Mouse (Mus musculus): ENCODE data around the gene Tsen15. TPM values are rescaled to one million over a fixed set of nuclear protein-coding genes. Genes with fewer than 3 reads are reported as not detected.

The Tsen15 gene
- 54.4 and 69.8 TPM in 2 replicates for polyA plus RNA-seq (2016; fragmentation: Nextera tagmentation; extraction: Ambion mirVana)

GRCm38 (mm10) chr1:152386188-152386835 is at the start of gene Tsen15:
Gene Tsen15, minus strand, starts transcription at chr1:152386688.
- peak within 1 kb of the TSS; percentile 86 for H3K4me3 ChIP-seq
- peaks cover 7% of the 10 kb centered on the region for H3K36me3 ChIP-seq
- WGBS = under 1% methylated on average over 57 of the region's 57 CpGs
- H3K27ac ChIP-seq (replicated peaks) = peak within 1 kb of the TSS; percentile 86
- H3K9me3 ChIP-seq (replicated peaks) = no peaks in the 10 kb centered on the region
- no peaks in the 10 kb centered on the region for H3K27me3 ChIP-seq (ENCODE audit: low read depth, poor library complexity, severe bottlenecking)
- peak; percentile 76 for DNase-seq (ENCODE audit: low spot score)
- H3K4me1 ChIP-seq = peaks cover 10% of the 10 kb centered on the region

DNA sequence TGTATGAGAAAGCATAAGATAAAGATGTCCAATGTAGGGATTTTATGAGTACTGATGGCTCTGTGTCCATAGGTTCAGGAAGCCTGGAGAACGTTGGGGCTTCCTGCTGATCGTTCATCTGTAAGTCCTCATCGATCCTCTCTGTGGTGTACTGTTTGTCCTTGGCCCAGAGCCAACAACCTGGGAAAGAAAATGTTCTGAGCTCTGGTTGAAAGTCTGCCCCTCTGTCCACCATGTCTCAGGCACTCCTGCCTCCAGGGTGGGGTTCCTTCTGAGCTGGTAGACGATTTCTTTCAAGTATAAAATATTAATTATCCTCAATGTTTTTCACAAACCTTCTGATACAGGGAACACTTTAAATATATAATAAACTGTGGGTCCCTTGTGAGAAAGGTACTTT is 47.7 kb upstream of the Tsen15 start:
- 96% methylated on average over 4 of the region's 4 CpGs for WGBS
- H3K27ac ChIP-seq (replicated peaks) = no peak overlapping the region

DNA sequence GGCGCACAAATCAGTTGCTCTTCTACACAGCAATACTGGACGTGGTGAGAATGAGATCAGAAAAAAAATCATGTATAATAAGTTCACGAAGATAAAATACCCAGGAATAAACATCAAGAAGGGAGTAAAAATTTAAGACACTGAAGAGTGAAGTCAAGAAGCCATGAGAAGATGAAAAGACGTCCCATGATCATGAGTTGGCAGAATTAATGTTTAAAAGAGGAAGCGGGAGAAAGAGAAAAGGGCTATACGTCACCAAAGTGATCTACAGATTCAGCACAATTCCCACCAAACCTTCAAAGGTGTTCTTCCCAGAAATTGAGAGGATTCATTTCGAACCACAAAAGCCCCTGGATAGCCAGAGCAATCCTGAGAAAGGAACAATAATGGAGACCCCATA is 43.3 kb upstream of the Tsen15 start:
- H3K9me3 ChIP-seq (replicated peaks) = no peaks in the 10 kb centered on the region
- 91% methylated on average over 7 of the region's 7 CpGs for WGBS
- H3K27me3 ChIP-seq (ENCODE audit: low read depth, poor library complexity, severe bottlenecking) = no peaks in the 10 kb centered on the region
- DNase-seq (ENCODE audit: low spot score) = no peak
- H3K4me1 ChIP-seq = peaks cover 6% of the 10 kb centered on the region; the same call in 1 of the 2 replicates
- no peak overlapping the region for H3K27ac ChIP-seq (replicated peaks)
- H3K36me3 ChIP-seq = no peaks in the 10 kb centered on the region
- H3K4me3 ChIP-seq = no peak overlapping the region

More for the DNA sequence above, 47.7 kb upstream of the Tsen15 start:
- DNase-seq (ENCODE audit: low spot score) = no peak
- H3K4me3 ChIP-seq = no peak overlapping the region
- H3K36me3 ChIP-seq = no peaks in the 10 kb centered on the region
- no peaks in the 10 kb centered on the region for H3K27me3 ChIP-seq (ENCODE audit: low read depth, poor library complexity, severe bottlenecking)
- H3K4me1 ChIP-seq = no peaks in the 10 kb centered on the region
- no peaks in the 10 kb centered on the region for H3K9me3 ChIP-seq (replicated peaks)

GRCm38 (mm10) chr1:152427912-152428581 is 41.6 kb upstream of the Tsen15 start:
- no peaks in the 10 kb centered on the region for H3K27me3 ChIP-seq (ENCODE audit: low read depth, poor library complexity, severe bottlenecking)
- DNase-seq (ENCODE audit: low spot score) = no peak

DNA sequence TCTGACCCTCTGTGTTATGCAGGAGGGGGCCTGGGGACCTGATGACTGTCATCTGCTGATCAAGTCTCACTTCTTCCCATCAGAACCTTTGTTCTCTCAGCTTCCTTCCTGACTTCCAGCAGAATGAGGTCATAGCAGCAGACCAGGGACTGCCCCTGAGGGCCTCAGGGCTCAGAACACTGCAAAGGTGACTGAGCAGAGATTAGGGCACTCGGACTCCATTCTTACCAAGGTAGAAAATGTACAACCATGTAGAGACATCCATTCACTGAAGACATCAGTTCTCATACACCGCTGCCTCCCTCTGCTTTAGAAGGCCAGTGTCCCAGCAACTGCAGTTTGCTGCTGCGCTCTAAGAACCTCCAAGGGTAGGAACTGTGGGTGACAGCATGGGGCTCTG is 36.6 kb upstream of the Tsen15 start:
- Histone ChIP-seq H3K9me3 (replicated peaks) (no peaks in the 10 kb centered on the region), H3K4me1 (peaks cover under 1% of the 10 kb centered on the region; the same call in 1 of the 2 replicates), H3K36me3 (no peaks in the 10 kb centered on the region), H3K4me3 (no peak overlapping the region), H3K27ac (replicated peaks) (no peak overlapping the region), H3K27me3 (ENCODE audit: low read depth, poor library complexity, severe bottlenecking) (no peaks in the 10 kb centered on the region)
- WGBS = 87% methylated on average over 3 of the region's 3 CpGs
- DNase-seq (ENCODE audit: low spot score) = no peak

More at GRCm38 (mm10) chr1:152427912-152428581, 41.6 kb upstream of the Tsen15 start:
- Histone ChIP-seq H3K4me1 (peaks cover 6% of the 10 kb centered on the region; the same call in 1 of the 2 replicates), H3K9me3 (replicated peaks) (no peaks in the 10 kb centered on the region), H3K36me3 (no peaks in the 10 kb centered on the region), H3K4me3 (no peak overlapping the region), H3K27ac (replicated peaks) (no peak overlapping the region)
- 75% methylated on average over 12 of the region's 12 CpGs for WGBS

DNA sequence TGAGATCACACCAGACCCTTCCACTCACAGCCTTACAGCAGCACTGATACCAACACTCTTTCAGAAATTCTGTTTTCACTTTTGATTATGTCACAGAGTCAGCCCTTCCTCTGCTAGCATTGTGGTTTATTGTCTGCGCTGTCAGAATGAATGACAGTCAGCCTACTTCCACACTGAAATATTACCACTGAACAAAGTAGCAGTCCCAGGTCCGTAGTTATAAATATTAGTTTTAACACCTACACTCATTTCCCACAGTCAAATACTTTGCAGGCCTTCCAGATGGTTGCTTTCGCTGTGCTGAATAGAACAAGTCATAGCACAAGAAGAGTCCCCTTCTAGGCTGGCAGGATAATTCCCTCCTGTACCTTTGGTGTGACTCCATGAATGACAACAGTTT is 35.8 kb upstream of the Tsen15 start:
- no peaks in the 10 kb centered on the region for H3K36me3 ChIP-seq
- no peaks in the 10 kb centered on the region for H3K27me3 ChIP-seq (ENCODE audit: low read depth, poor library complexity, severe bottlenecking)
- H3K9me3 ChIP-seq (replicated peaks) = no peaks in the 10 kb centered on the region
- WGBS = 93% methylated on average over 3 of the region's 3 CpGs
- no peak overlapping the region for H3K4me3 ChIP-seq
- no peak overlapping the region for H3K27ac ChIP-seq (replicated peaks)
- no peak for DNase-seq (ENCODE audit: low spot score)
- peaks cover 6% of the 10 kb centered on the region; the same call in 1 of the 2 replicates for H3K4me1 ChIP-seq

DNA sequence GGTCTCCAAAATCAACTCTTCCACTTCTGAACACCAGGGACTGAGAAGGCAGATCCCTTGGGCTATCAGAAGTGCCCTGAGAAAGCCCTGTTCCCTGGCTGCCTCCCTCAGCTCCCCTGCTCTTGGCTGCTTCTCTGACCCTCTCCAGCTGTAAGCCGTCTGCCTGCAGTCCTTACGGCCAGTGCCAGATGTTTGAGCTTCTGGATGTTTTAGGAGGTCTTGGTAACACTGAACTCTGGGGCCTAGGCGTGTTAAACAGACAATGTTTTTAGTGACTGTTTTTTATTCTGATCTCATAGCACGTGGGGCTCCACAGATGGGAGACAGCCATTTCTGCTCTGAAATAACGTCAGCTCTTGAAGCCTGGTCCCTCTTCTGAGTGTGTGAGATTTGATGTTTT is 31.1 kb upstream of the Tsen15 start:
- Histone ChIP-seq H3K9me3 (replicated peaks) (no peaks in the 10 kb centered on the region; the same call in 1 of the 2 replicates), H3K27me3 (ENCODE audit: low read depth, poor library complexity, severe bottlenecking) (no peaks in the 10 kb centered on the region), H3K27ac (replicated peaks) (no peak overlapping the region), H3K4me3 (no peak overlapping the region), H3K36me3 (no peaks in the 10 kb centered on the region), H3K4me1 (peaks cover 12% of the 10 kb centered on the region)
- no peak for DNase-seq (ENCODE audit: low spot score)
- 52% methylated on average over 5 of the region's 5 CpGs for WGBS

DNA sequence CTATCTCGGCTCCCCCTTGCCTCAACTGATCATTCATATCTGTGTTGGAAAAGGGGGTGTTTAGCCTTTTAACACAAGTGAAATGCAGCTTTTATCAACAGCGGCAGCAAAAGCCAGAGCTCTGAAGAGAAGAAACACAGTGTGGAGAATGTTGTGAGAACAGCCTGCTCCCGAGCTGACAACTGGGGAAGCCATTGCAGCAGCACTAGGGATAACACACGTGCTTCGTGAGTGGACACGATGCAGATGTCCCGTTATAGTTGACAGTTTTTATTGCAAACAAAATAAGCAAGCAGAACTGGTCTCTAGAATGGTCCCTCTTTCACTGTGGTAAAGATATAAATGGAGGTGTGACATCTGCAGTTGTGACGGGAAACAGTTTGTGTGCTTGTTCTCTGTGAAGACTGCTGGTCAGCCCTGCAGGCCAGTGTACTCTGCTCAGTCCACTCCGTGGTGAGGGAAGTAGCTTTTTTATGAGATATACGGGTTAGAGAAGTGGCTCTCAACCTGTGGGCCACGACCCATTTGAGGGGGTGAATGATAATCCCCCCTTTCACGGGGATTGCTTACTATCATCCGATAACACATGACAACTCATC is 29.9 kb upstream of the Tsen15 start:
- H3K4me3 ChIP-seq = no peak overlapping the region
- H3K4me1 ChIP-seq = peaks cover 12% of the 10 kb centered on the region
- H3K9me3 ChIP-seq (replicated peaks) = peaks cover 6% of the 10 kb centered on the region
- 89% methylated on average over 13 of the region's 13 CpGs for WGBS
- H3K27ac ChIP-seq (replicated peaks) = no peak overlapping the region
- H3K36me3 ChIP-seq = no peaks in the 10 kb centered on the region
- H3K27me3 ChIP-seq (ENCODE audit: low read depth, poor library complexity, severe bottlenecking) = no peaks in the 10 kb centered on the region
- DNase-seq (ENCODE audit: low spot score) = no peak

DNA sequence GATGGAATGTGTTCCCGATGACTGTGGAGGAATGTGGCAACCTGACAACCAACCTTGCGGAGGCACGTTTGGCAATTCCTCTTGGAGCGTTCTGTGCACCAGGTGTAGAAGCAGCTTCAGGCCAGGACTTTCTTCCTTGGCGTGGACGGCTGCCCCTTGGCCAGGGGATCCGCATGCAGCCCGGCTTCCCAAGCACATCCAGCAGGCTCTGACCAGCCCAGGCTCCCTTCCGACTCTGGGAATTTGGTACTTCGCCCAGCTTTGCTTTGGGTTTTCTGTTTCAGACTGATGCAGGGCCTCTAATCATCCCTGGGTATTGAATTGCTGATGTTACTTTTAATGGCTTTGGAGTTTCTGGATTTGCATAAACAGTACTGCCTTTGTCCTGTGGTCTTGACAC is 28.0 kb upstream of the Tsen15 start:
- DNase-seq (ENCODE audit: low spot score) = no peak

DNA sequence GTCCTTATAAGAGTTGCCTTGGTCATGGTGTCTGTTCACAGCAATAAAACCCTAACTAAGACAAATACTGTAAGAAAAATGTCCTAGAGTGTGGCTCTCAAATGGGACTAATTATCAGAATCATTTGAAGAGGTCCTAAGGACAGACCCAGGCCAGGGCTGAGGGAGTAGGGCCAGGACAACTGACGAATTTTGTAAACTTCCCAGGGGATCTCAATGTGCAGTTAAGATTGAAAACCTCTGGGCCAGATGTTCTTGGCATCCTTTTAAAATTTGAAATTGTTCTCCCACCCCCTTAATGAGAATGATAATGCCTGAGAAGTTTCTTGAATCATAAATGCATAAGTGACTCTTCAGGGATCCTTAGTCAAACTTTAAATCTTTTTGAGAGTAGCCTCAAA is 27.5 kb upstream of the Tsen15 start:
- Histone ChIP-seq H3K27me3 (ENCODE audit: low read depth, poor library complexity, severe bottlenecking) (no peaks in the 10 kb centered on the region), H3K27ac (replicated peaks) (no peak overlapping the region), H3K36me3 (no peaks in the 10 kb centered on the region), H3K4me1 (peaks cover 12% of the 10 kb centered on the region), H3K9me3 (replicated peaks) (peaks cover 6% of the 10 kb centered on the region), H3K4me3 (no peak overlapping the region)
- WGBS = 81% methylated on average over 1 of the region's 1 CpGs
- no peak for DNase-seq (ENCODE audit: low spot score)

More for the DNA sequence above, 28.0 kb upstream of the Tsen15 start:
- Histone ChIP-seq H3K27me3 (ENCODE audit: low read depth, poor library complexity, severe bottlenecking) (no peaks in the 10 kb centered on the region), H3K9me3 (replicated peaks) (peaks cover 6% of the 10 kb centered on the region), H3K4me3 (no peak overlapping the region), H3K36me3 (no peaks in the 10 kb centered on the region), H3K27ac (replicated peaks) (no peak overlapping the region), H3K4me1 (peaks cover 12% of the 10 kb centered on the region)
- whole genome bisulfite sequencing = 86% methylated on average over 10 of the region's 10 CpGs

- 95% methylated on average over 2 of the region's 2 CpGs for WGBS
- DNase-seq (ENCODE audit: low spot score) = no peak
- no peak overlapping the region for H3K27ac ChIP-seq (replicated peaks)
- H3K27me3 ChIP-seq (ENCODE audit: low read depth, poor library complexity, severe bottlenecking) = no peaks in the 10 kb centered on the region
- H3K36me3 ChIP-seq = no peaks in the 10 kb centered on the region
- H3K9me3 ChIP-seq (replicated peaks) = peaks cover 6% of the 10 kb centered on the region
- H3K4me3 ChIP-seq = no peak overlapping the region
- H3K4me1 ChIP-seq = peaks cover 12% of the 10 kb centered on the region
These were observed 26.6 kb upstream of the Tsen15 start for GRCm38 (mm10) chr1:152413116-152413515.

DNA sequence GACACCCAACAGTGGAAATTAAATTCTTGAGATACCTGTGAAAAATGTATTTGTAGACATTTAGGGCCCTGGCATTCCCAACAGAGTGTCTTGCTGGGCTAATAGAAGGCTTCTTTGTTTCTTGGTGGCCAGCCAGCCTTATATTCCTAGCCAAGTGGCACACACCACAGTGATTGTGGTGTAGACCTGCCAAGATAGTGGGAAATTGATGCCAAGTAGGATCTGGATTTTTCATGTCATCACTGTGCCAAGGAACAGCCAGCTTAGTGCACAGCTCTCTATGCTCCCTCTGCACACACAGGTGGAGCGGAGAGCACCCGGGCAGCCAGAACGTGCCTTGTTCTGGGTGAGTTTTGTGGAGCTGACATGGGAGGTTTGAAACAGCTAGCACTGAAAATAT is 24.2 kb upstream of the Tsen15 start:
- no peak for DNase-seq (ENCODE audit: low spot score)
- no peaks in the 10 kb centered on the region for H3K36me3 ChIP-seq
- 91% methylated on average over 3 of the region's 3 CpGs for WGBS

DNA sequence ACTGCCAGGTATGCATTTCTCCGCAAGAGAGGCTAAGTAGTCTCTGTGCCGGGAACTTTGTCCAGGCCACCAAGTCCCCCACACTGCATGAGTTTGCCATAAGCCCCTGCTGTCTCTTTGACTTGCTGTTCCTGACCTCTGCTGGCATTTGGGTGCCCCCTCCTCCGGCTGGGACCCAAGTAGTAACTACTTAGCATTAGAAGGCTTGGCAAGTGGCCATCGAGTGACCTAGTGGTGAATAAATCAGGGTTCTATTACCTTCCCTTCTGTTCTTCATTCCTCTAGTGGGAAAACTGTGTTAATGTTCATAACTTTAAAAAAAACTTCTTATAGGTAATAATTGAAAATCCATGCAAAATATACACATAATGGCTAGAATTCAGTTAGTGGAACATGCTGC is 22.9 kb upstream of the Tsen15 start:
- no peaks in the 10 kb centered on the region for H3K27me3 ChIP-seq (ENCODE audit: low read depth, poor library complexity, severe bottlenecking)
- peaks cover 12% of the 10 kb centered on the region for H3K4me1 ChIP-seq
- H3K4me3 ChIP-seq = no peak overlapping the region
- H3K9me3 ChIP-seq (replicated peaks) = peaks cover 6% of the 10 kb centered on the region
- WGBS = 88% methylated on average over 4 of the region's 4 CpGs
- no peaks in the 10 kb centered on the region for H3K36me3 ChIP-seq
- no peak for DNase-seq (ENCODE audit: low spot score)
- no peak overlapping the region for H3K27ac ChIP-seq (replicated peaks)

More for the DNA sequence above, 24.2 kb upstream of the Tsen15 start:
- Histone ChIP-seq H3K4me1 (peaks cover 16% of the 10 kb centered on the region), H3K4me3 (no peak overlapping the region), H3K9me3 (replicated peaks) (peaks cover 6% of the 10 kb centered on the region), H3K27me3 (ENCODE audit: low read depth, poor library complexity, severe bottlenecking) (no peaks in the 10 kb centered on the region), H3K27ac (replicated peaks) (no peak overlapping the region)

Measured in midbrain, embryonic 10.5 days (tissue).